Mouse (Mus musculus): ENCODE data around the gene Xrcc5. TPM values are rescaled to one million over a fixed set of nuclear protein-coding genes. Genes with fewer than 3 reads are reported as not detected.

Gene Xrcc5
- polyA plus RNA-seq, 1 experiment = 3.7 TPM

GRCm38 (mm10) chr1:72442747-72443146 is 135.5 kb downstream of the Xrcc5 start:
- Histone ChIP-seq H3K36me3 (ENCODE audit: control insufficient read depth, insufficient read depth, low read length) (no peaks in the 10 kb centered on the region), H3K4me3 (ENCODE audit: control insufficient read depth, low read depth, low read length) (no peak overlapping the region), H3K27me3 (ENCODE audit: control insufficient read depth, insufficient read depth, low read length) (no peaks in the 10 kb centered on the region), H3K27ac (ENCODE audit: control insufficient read depth, insufficient read depth, low read depth, low read length) (no peak overlapping the region), H3K4me1 (ENCODE audit: control insufficient read depth, insufficient read depth, low read length) (no peaks in the 10 kb centered on the region)
- TF ChIP-seq POLR2A (IDR thresholded peaks at IDR 0.05; ENCODE audit: control insufficient read depth, low read depth, low read length) = no peak
- no peak for TF ChIP-seq CTCF (IDR thresholded peaks at IDR 0.05; ENCODE audit: control insufficient read depth, insufficient read depth, insufficient replicate concordance, low read depth, low read length)

Other genes with a start within 250 kb of the Xrcc5 start
- 7.4 and 8.1 TPM in 2 replicates for gene Mreg, start 95.1 kb upstream of the Xrcc5 start, polyA plus RNA-seq (2012; rRNA removed)
- gene Pecr, start 23.1 kb upstream of the Xrcc5 start, polyA plus RNA-seq (2012; rRNA removed) = 1.5 and 1.9 TPM in 2 replicates
- gene Tmem169, start 23.1 kb upstream of the Xrcc5 start, polyA plus RNA-seq (2012; rRNA removed) = 0.08 and 0.17 TPM in 2 replicates
- gene March4, start 229.5 kb downstream of the Xrcc5 start, polyA plus RNA-seq (2012; rRNA removed) = 0.33 and 0.43 TPM in 2 replicates

All from testis, adult 2 months (tissue).